Mouse (Mus musculus) neural tube, embryonic 15.5 days (tissue): Measurements from ENCODE around the gene Mcpt4. TPM values are rescaled to one million over a fixed set of nuclear protein-coding genes. Genes with fewer than 3 reads are reported as not detected.
"Not testable (repeated sequence)": the region's sequence is repeated elsewhere in the genome, so short reads cannot be mapped to it uniquely, and the experiment has no call there.

Source experiments
- ATAC-seq: fragments of 200-750 bp; cut with Nextera tagmentation; 2 replicates; pipeline ENCODE4 v1.8.0; 2017; ENCODE audit warnings: mild to moderate bottlenecking, moderate TSS enrichment, moderate library complexity; ENCODE audit not compliant: low FRiP score
- H3K27ac ChIP-seq: fragments of 300-500 bp; sonication (generic); replicated peaks from 2 replicates; pipeline ENCODE4 v1.5.1; 2015; ENCODE audit warnings: mild to moderate bottlenecking, inconsistent platforms
- H3K27me3 ChIP-seq: fragments of 300-500 bp; sonication (generic); replicated peaks from 2 replicates; pipeline ENCODE4 v1.6.1; 2015; ENCODE audit warnings: inconsistent platforms
- H3K36me3 ChIP-seq: fragments of 300-500 bp; sonication (generic); 2 replicates; pipeline ENCODE4 v1.6.1; 2015; ENCODE audit warnings: inconsistent platforms
- H3K4me1 ChIP-seq: fragments of 300-500 bp; sonication (generic); 2 replicates; pipeline ENCODE4 v1.6.1; 2015; ENCODE audit warnings: inconsistent platforms
- H3K4me2 ChIP-seq: fragments of 300-500 bp; sonication (generic); 2 replicates; pipeline ENCODE4 v1.6.1; 2015; ENCODE audit warnings: inconsistent platforms, mild to moderate bottlenecking, moderate library complexity
- H3K4me3 ChIP-seq: fragments of 300-500 bp; sonication (generic); replicated peaks from 2 replicates; pipeline ENCODE4 v1.5.1; 2015; ENCODE audit warnings: mild to moderate bottlenecking, inconsistent platforms
- H3K9ac ChIP-seq: fragments of 300-500 bp; sonication (generic); replicated peaks from 2 replicates; pipeline ENCODE4 v1.6.1; 2015; ENCODE audit warnings: mild to moderate bottlenecking, inconsistent platforms
- H3K9me3 ChIP-seq: fragments of 300-500 bp; sonication (generic); replicated peaks from 2 replicates; pipeline ENCODE4 v1.6.1; 2016; ENCODE audit warnings: inconsistent platforms
- WGBS: fragments of 180-500 bp; shearing (Covaris S2); methylation state at CpG from one replicate; pipeline ENCODE4 v1.1.7; 2015; ENCODE audit warnings: mixed read lengths; 5-methylcytosine and 5-hydroxymethylcytosine counted together
- polyA plus RNA-seq: library from polyadenylated mRNA; unstranded; fragments of >200 nt; fragmentation: Nextera tagmentation; extraction: Ambion mirVana; gene quantifications from 2 replicates; pipeline ENCODE4 v1.2.1, GENCODE M21; 2015

Gene Mcpt4
- polyA plus RNA-seq: 0.18 TPM in 1 of 2 replicates, not detected in the other

GRCm38 (mm10) chr14:56062213-56062612 is at the start of gene Mcpt4:
Gene Mcpt4 (minus strand): TSS chr14:56062313.
- H3K36me3 ChIP-seq, H3K27ac ChIP-seq, H3K9me3 ChIP-seq, H3K9ac ChIP-seq, H3K4me3 ChIP-seq, H3K4me1 ChIP-seq, H3K27me3 ChIP-seq, ATAC-seq, H3K4me2 ChIP-seq: not testable (repeated sequence)
- WGBS: 85% methylated on average over 3 of the region's 3 CpGs

GRCm38 (mm10) chr14:56105447-56106180 is 43.5 kb upstream of the Mcpt4 start:
- ATAC-seq: no peak
- Histone ChIP-seq H3K4me2 (no peak overlapping the region), H3K4me3 (no peak overlapping the region), H3K9ac (no peak overlapping the region), H3K27me3 (no peaks in the 10 kb centered on the region), H3K4me1 (no peaks in the 10 kb centered on the region), H3K9me3 (no peaks in the 10 kb centered on the region), H3K27ac (no peak overlapping the region), H3K36me3 (no peaks in the 10 kb centered on the region)
- WGBS: 82% methylated on average over 13 of the region's 13 CpGs

GRCm38 (mm10) chr14:56105016-56105415 is 42.9 kb upstream of the Mcpt4 start:
- no peaks in the 10 kb centered on the region for H3K27me3 ChIP-seq
- 89% methylated on average over 5 of the region's 5 CpGs for WGBS
- no peak overlapping the region for H3K4me2 ChIP-seq
- H3K9me3 ChIP-seq: no peaks in the 10 kb centered on the region
- no peak for ATAC-seq
- H3K27ac ChIP-seq: no peak overlapping the region
- no peaks in the 10 kb centered on the region for H3K36me3 ChIP-seq
- H3K4me1 ChIP-seq: no peaks in the 10 kb centered on the region
- no peak overlapping the region for H3K4me3 ChIP-seq
- no peak overlapping the region for H3K9ac ChIP-seq

GRCm38 (mm10) chr14:56103452-56103851 is 41.3 kb upstream of the Mcpt4 start:
- no peak overlapping the region for H3K4me3 ChIP-seq
- H3K4me2 ChIP-seq: no peak overlapping the region
- no peak for ATAC-seq
- H3K27me3 ChIP-seq: no peaks in the 10 kb centered on the region
- no peaks in the 10 kb centered on the region for H3K9me3 ChIP-seq
- H3K27ac ChIP-seq: no peak overlapping the region
- no peaks in the 10 kb centered on the region for H3K36me3 ChIP-seq
- no peak overlapping the region for H3K9ac ChIP-seq
- no peaks in the 10 kb centered on the region for H3K4me1 ChIP-seq
- WGBS: 69% methylated on average over 3 of the region's 3 CpGs

GRCm38 (mm10) chr14:56102386-56102785 is 40.3 kb upstream of the Mcpt4 start, which contains the start of gene Ctsg:
Gene Ctsg (minus strand): TSS chr14:56102574.
- WGBS: 79% methylated on average over 10 of the region's 10 CpGs
- Histone ChIP-seq H3K36me3 (no peaks in the 10 kb centered on the region), H3K9ac (no peak within 1 kb of the TSS), H3K27me3 (no peaks in the 10 kb centered on the region), H3K4me1 (no peaks in the 10 kb centered on the region), H3K4me3 (no peak within 1 kb of the TSS), H3K9me3 (no peaks in the 10 kb centered on the region), H3K4me2 (no peak within 1 kb of the TSS), H3K27ac (no peak within 1 kb of the TSS)
- no peak for ATAC-seq

GRCm38 (mm10) chr14:56098940-56099339 is 36.8 kb upstream of the Mcpt4 start:
- no peak overlapping the region for H3K4me3 ChIP-seq
- H3K4me1 ChIP-seq: no peaks in the 10 kb centered on the region
- no peak for ATAC-seq
- no peak overlapping the region for H3K27ac ChIP-seq
- H3K9ac ChIP-seq: no peak overlapping the region
- H3K27me3 ChIP-seq: no peaks in the 10 kb centered on the region
- H3K36me3 ChIP-seq: no peaks in the 10 kb centered on the region
- no peaks in the 10 kb centered on the region for H3K9me3 ChIP-seq
- 86% methylated on average over 4 of the region's 4 CpGs for WGBS
- no peak overlapping the region for H3K4me2 ChIP-seq

GRCm38 (mm10) chr14:56097597-56097996 is 35.5 kb upstream of the Mcpt4 start:
- 83% methylated on average over 1 of the region's 1 CpGs for WGBS
- no peak for ATAC-seq
- H3K27me3 ChIP-seq: no peaks in the 10 kb centered on the region
- H3K4me1 ChIP-seq: no peaks in the 10 kb centered on the region
- no peaks in the 10 kb centered on the region for H3K36me3 ChIP-seq
- no peak overlapping the region for H3K9ac ChIP-seq
- H3K4me3 ChIP-seq: no peak overlapping the region
- H3K27ac ChIP-seq: no peak overlapping the region
- no peaks in the 10 kb centered on the region for H3K9me3 ChIP-seq
- H3K4me2 ChIP-seq: no peak overlapping the region

- ATAC-seq: no peak
- Histone ChIP-seq H3K9ac (no peak overlapping the region), H3K9me3 (no peaks in the 10 kb centered on the region), H3K4me3 (no peak overlapping the region), H3K27me3 (no peaks in the 10 kb centered on the region), H3K4me1 (no peaks in the 10 kb centered on the region), H3K27ac (no peak overlapping the region), H3K36me3 (no peaks in the 10 kb centered on the region), H3K4me2 (no peak overlapping the region)
- 83% methylated on average over 2 of the region's 2 CpGs for WGBS
These were observed 31.2 kb upstream of the Mcpt4 start for GRCm38 (mm10) chr14:56093353-56093752.

- WGBS: 82% methylated on average over 3 of the region's 3 CpGs
- H3K9ac ChIP-seq: no peak overlapping the region
- H3K4me3 ChIP-seq: no peak overlapping the region
- no peaks in the 10 kb centered on the region for H3K9me3 ChIP-seq
- ATAC-seq: no peak
- no peak overlapping the region for H3K4me2 ChIP-seq
- no peaks in the 10 kb centered on the region for H3K27me3 ChIP-seq
- no peak overlapping the region for H3K27ac ChIP-seq
- no peaks in the 10 kb centered on the region for H3K36me3 ChIP-seq
- no peaks in the 10 kb centered on the region for H3K4me1 ChIP-seq
These were observed 24.6 kb upstream of the Mcpt4 start for GRCm38 (mm10) chr14:56086711-56087110.

GRCm38 (mm10) chr14:56085167-56085566 is 23.1 kb upstream of the Mcpt4 start, which contains the start of gene Mcpt8:
Gene Mcpt8 (minus strand): TSS chr14:56085273.
- Histone ChIP-seq H3K9me3 (no peaks in the 10 kb centered on the region), H3K4me3 (no peak within 1 kb of the TSS), H3K27me3 (no peaks in the 10 kb centered on the region), H3K36me3 (no peaks in the 10 kb centered on the region), H3K4me1 (no peaks in the 10 kb centered on the region), H3K4me2 (no peak within 1 kb of the TSS), H3K27ac (no peak within 1 kb of the TSS), H3K9ac (no peak within 1 kb of the TSS)
- WGBS: 98% methylated on average over 2 of the region's 2 CpGs
- ATAC-seq: no peak

GRCm38 (mm10) chr14:56082016-56082415 is 19.9 kb upstream of the Mcpt4 start:
- 82% methylated on average over 4 of the region's 4 CpGs for WGBS
- H3K4me3 ChIP-seq: no peak overlapping the region
- no peak for ATAC-seq
- no peak overlapping the region for H3K27ac ChIP-seq
- H3K27me3 ChIP-seq: no peaks in the 10 kb centered on the region
- H3K4me1 ChIP-seq: no peaks in the 10 kb centered on the region
- no peak overlapping the region for H3K9ac ChIP-seq
- H3K4me2 ChIP-seq: no peak overlapping the region
- H3K9me3 ChIP-seq: no peaks in the 10 kb centered on the region
- H3K36me3 ChIP-seq: no peaks in the 10 kb centered on the region

- WGBS: 89% methylated on average over 4 of the region's 4 CpGs
- ATAC-seq: no peak
- Histone ChIP-seq H3K4me1 (no peaks in the 10 kb centered on the region), H3K36me3 (no peaks in the 10 kb centered on the region), H3K4me2 (no peak overlapping the region), H3K27me3 (no peaks in the 10 kb centered on the region), H3K4me3 (no peak overlapping the region), H3K9me3 (no peaks in the 10 kb centered on the region), H3K9ac (no peak overlapping the region), H3K27ac (no peak overlapping the region)
These were observed 4.4 kb downstream of the Mcpt4 start for GRCm38 (mm10) chr14:56057722-56058121.
